Mouse (Mus musculus): Measurements from ENCODE around the gene Bco2.

Gene Bco2

DNA sequence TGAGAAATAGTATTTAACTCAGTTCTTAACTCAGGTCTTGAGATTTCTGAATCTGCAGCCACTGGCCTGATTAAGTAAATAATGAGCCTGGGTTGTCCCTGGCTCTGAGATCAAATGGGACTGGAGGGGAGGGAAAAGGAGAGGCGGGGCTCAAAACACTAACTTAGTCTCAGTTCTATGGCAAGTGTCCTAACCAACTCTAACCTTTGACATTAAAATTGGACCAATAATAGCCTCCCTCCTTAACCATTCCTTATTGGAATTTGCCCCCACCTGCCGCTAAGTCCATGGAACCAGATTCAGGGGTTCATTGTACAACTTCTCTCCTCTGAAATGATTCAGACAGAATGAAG is at the start of gene Bco2:
TSS of gene Bco2 (minus strand) at position 88 of the 353 bp plus-strand sequence.
- DNase-seq: no peak

DNA sequence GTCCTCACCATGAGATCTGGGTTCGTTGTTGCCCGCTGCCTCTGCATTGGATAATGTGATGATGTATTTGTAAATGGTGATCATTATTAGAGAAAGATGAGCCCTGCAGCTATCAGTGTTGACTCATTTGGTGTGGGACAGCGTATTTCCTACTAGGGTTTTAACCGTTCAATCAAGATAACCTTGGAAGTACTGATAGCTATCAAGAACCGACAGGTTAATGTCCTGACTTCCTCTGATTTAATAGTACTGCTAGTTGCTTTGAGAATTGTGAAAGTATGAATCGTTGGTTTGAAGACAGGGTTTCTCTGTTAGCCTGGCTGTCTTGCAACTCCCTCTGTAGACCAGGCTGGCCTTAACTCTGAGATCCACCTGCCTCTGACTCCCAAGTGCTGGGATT is 49.4 kb upstream of the Bco2 start:
- DNase-seq: no peak

DNA sequence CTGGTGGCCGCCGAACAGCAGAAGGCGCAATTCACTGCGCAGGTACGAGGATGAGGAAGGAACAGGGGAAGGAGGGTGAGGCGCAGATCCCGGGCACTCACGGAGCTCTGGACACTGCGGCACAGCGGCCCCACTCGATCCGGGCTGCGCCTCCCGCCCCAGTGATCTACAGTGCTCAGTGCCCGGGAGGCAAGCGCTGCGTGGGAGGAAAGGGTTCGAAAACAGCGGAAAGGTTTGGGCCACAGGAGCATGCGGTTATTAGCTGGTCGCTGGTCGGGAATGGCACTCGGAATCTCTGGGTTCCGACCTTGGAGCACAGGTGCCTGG is 49.0 kb upstream of the Bco2 start:
- no peak for DNase-seq

DNA sequence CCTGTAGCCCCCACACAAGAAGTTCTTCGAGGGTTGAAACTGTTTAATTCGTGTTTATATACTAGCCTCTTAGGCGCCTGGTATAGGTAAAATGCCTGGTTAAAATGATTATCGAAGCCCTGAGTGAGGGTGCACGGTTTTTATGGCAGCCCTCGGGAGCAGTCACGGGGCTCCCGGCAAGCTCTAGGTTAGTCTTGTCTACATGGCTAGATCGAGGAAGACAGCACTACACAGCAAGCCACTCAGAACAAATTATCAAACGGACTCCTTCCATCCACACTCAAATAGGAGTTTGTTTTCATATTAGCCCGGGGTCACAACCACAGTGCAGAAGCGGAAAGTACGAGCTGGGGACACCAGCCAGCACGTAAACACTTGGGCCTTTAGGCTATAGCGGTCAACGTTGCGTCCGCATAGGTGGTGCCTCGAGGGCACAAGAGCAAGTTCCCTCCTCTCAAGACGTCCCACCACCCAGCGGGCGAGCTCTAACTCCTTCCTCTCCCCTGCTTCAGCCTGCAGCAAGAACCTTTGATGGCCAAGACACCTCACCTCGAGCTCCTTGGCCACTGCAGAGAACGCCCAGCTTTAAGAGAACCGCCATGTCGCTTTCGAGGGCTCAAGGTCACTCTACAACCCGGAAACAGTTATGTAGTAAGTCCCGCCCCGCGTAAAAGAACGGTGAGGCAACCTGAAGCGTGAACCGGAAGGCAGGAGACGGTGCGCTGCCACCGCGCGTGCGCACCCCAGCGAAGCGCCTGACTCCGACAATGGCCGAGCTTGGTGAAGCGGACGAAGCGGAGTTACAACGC is 48.4 kb upstream of the Bco2 start, which contains the start of the genes Sdhd and Timm8b:
TSS of gene Sdhd (minus strand) at position 624 of the 809 bp plus-strand sequence.
TSS of gene Timm8b (plus strand) at position 722 of the 809 bp plus-strand sequence.
- DNase-seq: peak; percentile 91

DNA sequence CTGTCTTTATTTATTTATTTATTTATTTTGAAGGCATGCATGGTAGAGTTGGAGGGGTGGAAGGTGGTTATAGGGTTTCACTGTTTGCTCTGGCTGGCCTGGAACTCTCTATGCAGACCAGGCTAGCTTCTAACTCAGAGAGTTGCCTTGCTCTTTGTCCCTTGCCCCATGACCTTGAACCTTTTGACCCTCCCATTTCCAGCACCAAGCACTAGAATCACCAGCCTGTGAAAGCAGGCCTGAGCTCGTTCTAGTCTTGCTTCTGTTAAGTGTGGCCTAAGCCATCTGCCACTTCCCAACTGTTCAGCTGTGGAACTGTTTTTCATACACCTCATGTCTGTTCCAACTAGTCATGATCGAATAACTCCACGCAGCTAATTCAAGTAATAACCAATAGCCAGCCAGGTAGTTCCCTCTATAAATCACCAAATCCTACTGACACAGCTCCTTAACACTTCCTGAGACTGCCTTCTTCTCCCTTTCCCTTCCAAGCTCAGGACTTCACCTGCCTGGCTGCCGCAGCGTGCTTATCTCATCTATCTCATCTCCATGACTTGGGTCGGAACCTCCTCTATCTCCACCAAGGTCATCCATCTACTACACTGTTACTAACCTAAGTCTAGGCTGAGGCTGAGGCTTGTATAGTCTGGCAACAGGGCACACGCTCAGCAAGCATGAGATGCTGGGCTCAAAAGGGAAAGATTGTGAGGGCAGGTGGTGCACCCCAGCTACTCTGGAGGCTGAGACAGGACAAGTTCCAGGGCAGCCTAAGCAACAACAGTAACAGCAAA is 47.3 kb upstream of the Bco2 start:
- DNase-seq: no peak

DNA sequence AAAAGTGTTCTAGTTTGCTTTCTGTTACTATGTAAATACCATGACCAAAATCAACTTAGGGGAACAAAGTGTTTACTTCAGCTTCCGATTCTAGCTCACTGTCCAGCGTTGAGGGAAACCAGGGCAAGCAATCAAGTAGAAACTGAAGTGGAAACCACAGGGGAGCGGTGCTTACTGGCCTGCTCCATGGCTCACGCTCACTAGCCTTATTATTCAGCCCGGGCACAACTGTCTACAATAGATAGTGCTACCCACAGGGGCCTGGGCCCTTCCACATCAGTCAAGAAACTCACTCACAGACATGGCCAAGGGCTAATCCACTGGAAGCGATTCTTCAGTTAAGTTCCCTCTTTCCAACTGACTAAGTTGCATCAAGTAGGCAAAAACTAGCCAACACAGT is 46.6 kb upstream of the Bco2 start:
- DNase-seq: no peak

DNA sequence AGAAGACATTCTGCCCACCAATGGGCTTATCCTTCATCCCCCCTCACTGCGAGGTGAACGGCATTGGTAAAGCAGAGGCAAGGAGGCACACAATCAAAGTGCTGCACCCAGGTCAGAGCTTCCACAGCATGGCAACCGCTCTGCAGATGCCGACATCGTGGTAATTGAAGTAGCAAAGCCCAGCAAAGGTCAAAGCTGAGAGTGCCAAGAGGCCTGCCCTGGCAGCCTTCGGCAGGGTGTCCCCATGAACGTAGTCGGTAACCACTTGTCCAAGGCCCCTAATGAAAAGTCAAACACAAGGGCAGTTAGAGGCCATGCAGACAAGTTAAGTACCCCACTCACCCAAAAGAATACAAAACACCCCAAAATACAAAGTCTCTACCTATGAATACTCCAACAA is 42.0 kb upstream of the Bco2 start:
- DNase-seq: no peak

DNA sequence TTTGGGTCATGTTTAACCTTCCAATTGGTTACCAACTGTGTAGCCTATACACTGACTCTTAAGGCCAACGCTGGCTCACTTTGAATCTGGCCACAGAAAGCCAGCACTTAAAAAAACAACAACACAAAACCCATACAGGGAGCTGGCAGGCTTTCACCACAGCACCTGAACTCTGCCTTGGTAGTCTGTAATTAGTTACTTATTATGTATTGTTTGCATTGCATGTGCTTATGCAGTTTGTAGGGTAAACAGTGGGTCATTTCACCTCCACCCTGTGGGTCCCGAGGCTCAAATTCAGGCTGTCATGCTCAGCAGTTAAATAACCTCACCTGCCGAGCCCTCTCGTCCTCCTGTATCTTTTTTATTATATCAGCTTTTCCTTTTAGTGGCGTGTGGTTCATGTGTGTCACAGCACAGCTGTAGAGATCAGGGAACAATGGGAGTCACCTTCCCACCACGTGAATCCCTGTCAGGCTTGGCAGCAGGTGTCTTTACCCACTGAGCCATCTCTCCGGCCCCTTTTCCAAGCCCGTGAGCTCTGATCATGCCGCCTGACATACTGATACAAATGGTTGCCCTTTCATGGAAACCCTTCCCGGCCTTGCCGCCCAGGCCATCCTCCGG is 39.9 kb upstream of the Bco2 start:
- DNase-seq: no peak

DNA sequence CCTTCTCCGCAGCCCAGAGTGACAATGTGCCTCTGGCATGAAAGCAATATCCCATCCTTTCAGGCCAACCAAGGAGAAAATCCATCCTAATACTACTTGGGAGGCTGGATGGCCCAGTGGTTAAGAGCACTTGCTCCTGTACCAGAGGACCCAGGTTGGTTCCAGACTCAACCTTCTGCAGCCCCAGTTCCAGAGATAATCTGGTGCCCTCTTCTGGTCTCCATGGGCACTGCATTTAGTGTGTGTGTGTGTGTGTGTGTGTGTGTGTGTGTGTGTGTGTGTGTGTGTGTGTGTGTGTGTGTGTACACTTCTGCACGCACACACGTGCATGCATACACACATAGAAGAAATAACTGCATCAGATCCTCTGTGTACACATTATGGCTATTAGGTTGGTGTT is 38.6 kb upstream of the Bco2 start:
- no peak for DNase-seq

DNA sequence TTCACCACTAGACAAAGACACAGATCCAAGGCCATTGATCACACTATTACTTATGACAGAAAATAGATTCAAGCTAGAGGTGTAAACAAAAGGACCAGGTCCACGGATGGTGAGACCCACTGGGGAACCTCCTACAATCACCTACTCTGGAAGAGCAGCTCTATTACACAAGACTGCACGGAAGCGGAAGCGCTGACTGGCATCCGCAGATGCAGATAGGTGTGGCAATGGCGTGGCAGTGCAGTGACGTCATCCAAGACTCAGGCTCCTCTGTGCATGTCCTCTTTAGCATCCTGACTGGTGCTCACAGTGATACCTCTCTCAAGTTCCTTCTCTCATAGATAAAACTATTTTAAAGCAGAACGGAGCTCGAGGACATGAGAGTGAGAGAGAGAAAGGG is 38.0 kb upstream of the Bco2 start:
- no peak for DNase-seq

DNA sequence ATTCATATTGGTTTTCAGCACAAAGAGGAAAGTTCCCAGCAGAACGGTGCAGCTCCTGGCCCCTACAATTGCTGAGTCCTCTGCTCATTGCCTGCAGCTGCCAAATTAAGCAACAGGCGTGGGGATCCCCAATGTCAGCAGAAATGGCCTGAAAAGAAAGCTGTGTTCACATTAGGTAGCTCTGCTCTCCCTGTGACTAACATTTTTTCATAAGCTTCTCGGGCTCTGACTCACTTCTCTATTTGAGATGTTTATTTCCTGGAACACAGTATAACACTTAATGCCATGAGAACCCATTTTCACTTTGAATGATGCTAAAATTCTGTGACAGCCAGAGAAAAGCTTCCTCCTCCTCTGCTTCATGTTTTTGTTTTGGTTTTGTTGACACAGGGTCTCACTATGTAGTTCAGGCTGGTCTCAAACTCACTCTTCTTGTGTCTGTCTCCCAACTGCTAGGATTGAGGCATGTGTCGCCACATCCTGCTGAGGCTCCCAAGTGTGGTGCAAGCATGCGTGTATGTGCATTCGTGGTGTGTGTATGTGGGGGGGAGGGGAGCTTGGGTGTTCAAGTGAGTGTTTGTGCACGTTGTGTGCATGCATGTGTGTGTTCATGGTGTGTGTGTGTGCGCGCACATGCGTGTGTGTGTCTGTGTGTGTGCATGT is 36.0 kb upstream of the Bco2 start:
- no peak for DNase-seq

DNA sequence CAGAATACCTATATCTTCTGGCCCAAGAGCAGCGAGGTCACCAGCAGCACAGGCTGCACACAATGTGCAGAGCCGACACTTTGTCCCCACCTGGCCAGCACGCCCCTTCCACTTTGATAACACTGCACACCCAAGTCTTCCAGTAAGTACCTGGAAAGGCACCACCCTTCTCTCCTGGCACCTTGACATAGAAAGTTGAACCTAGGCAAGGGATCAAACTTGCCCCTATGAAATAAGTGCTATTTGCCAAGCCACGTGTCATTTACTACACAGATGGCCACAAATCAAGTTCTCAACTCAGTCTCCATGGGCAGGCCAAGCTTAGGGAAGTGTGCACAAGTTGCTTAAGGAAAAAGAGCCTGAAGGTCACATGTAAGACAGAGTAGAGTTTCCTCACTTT is 32.0 kb upstream of the Bco2 start:
- no peak for DNase-seq

DNA sequence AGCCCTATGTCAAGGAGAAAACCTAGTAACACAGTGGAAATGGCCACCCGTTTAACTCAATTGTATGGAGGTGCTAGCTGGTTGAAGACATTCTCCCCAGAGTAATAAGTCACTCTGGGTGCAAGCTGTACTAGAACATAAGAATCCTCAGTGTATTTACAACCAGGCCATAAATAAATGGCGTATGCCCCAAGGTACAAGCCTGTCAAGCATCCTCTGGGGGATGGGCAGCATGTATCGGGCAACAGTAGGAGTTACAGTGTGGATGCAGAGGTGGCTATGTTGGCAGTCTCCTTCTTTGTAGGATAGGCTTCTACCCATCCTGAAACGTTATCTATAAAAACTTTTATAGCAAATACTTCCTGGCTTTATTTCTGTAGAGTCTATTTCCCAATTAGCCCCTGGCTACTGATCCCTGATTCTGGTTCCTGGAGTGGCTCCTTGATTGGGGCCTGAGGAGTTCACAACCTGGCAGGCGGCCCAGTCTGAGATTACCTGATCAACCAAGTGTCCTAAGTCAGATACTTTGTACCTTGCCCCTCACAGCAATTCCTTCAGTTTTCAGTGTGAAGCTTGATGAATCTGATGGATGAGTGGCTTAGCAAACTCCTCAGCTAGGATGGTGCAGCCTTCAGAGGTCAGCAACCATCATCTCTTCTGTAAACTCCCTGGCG is 30.3 kb upstream of the Bco2 start:
- DNase-seq: no peak

DNA sequence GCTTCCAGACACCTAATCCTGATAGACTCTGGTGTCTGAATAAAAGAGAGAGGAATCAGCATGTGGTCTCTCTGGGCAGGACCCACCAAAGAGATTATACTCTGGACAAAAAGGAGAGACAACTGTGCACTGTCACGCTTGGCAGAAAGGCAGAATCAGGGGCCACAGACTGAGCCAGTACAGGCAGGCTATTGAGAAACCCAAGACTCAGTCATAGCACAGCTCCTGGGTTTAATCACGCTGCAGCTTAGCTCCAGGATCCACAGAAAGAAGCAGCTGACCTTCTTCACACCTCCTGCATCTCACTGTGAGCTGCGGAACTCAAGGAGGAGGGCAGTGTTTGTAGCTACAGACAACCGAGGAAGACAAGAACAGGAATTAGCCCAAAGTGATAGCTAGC is 25.4 kb upstream of the Bco2 start:
- DNase-seq: no peak

DNA sequence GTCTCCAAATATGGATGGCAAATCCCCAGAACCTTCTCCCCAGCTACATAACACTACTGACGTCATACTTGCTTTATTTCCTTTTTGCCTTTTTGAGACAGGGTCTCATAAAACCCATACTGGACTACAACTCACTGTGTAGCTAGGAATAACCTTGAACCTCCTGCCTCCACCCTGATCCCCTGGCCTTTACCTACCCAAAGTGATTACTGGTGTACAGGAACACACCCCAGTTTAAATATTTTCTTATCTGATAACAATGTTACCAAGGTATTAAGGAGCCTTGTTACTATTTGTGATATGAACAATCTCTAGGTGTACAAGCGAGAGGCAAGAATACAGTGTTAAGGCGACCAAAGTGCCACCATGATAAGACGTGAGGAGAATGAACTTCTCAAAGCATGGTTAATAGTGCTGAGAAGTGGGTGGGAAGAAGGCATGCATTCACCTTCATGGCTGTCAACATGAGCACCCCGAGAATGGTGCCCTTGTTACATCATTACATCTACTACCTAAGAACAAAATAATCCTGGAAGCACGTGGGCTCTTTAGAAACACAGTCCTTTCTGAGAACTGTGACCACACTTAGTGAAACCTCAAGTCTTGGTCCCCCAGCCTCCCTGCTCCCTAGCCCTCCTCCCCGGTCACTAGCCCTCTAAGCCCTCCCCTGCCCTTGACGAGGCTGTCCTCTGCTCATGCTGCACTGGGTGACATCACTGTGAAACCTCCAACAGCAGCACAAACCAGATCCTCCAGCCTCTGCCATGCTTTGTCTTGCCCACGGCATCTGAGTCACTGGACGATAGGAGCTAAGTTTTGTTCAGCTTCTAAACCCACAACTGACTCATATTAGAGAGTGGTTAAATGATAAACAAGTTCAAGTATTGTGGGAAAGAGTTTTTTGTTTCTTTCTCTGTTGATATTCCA is 14.9 kb upstream of the Bco2 start:
- DNase-seq: no peak

DNA sequence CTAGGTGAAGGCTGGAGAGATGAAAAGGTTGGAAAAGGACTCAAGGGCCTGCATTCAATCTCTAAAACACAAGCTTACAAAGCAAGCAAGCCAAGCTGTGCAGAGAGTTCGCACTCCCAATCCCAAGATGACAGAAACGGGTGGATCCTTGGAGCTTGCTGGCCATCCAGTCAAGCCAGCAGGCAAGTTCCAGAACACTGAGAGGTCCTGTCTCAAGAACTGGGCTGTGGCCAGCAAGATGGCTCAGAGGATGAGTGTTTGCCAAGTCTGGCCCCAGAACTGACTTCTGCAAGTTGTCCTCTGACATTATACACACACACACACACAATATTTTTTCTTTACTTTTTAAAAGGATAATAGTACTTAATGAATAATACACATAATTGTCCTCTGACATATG is 12.9 kb upstream of the Bco2 start:
- DNase-seq: no peak

DNA sequence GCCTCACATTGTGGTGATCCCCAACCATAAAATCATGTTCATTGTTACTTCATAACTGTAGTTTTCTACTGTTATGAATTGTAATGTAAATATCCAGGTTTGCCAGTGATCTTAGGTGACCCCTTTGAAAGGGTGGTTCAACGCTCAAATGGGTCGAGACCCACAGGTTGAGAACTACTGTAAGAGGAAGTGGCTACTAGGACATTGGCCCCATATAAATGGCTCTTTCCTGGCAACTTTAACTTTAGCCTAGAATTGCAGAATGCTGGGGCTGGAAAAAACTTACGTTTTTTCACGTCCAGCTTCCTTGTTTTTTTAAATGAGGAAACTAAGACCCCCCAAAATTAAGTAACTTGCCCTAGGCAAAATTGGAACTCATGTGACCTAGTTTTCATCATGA is 12.4 kb upstream of the Bco2 start:
- no peak for DNase-seq

DNA sequence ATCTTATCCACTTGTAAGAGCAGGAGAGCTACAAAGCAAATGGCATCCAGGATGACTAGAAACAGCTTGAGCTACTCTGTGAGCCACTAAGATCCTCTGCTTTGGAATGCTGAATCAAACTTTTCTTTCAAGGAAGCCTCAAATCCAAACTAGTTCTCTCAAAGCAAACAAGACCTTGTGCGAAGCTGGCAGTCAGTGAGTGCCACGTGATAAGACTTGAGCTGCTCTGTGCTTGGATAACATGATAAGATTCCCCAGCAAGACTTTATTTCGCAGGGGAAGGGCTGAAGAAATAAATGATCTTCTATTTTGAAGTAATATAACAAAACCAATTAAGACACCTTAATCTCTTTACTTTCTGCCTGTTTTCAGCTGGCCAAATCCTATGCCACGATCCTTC is 11.0 kb upstream of the Bco2 start:
- DNase-seq: no peak

DNA sequence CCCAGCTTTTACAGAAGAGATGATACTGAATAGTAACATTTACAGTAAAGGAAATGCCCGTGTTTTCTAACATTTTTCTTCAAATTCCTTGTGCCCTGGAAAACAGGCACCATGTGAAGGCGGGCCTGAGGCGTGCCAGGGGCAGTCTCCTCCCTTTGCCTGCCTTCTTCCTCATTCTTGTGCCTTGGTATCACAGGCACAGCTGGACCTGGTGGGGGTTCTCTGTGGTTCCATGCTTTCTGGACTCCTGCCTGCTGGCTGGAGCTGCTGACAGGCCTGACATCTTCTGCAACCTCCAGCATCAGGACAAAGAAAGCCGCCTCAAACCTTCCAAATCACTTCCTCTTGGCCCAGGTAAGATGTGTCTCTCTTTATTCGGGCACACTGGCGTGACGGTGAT is 10.2 kb upstream of the Bco2 start:
- DNase-seq: no peak

DNA sequence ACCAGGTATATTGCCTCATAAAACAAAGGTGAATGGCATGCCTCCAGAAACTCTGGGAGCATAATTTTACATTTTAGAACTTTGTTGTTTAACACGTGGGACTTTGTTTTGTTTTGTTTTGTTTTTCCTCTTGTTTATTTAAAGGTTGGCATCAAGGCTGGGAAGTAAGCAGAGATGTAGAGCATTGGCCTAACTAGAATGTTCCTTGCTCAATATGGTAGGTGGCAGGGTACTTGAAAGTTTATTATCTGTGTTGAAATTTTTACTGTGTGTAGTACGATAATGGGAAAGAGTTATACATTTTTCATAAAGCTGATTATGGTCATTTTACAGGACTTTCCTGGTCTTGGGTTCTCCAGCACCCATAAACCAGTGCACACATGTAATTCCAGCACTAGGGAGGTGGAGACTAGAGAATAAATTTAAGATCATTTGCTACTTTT is 7.0 kb upstream of the Bco2 start:
- DNase-seq: no peak

DNA sequence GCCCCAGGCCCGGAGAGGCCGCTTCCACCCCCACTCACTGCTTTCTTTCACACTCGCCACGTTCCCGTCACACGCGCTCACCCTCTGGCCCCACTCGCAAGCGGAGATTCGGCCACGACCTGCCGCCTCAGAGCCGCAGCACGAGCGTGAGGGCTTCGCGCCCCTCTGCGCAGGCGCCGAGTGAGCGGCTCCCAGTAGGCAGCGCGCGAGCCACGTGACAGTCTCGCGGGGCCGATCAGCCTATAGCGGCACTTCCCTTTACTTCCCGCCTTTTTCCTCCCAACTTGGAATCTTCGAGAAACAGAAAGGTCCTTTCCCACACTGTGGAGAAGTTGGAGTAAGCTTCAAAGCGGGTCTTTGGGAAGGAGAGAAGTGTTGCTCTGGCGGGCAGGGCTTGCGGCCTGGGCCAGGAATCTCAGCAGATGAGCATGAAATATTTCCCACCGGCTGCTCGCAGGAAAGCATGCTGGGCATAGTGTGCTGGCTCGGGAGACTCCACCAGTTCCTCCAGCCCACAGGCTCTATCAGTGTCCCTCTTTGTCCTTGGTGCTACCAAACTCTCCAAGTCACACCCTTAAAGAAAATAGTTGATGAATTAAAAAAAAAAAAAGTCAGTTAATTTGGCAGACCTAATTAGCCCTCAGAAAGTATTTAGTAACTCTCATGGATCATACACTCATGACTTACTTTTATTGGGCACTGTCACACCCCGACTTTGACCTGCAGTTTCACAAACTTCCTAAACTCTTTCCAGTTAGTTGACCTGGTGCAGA is 6.3 kb upstream of the Bco2 start, which contains the start of gene Tex12:
TSS of gene Tex12 (minus strand) at position 181 of the 773 bp plus-strand sequence.
- DNase-seq: no peak

Measured in cerebellum, adult 8-10 months (tissue).